Mouse (Mus musculus) CH12.LX (cell line): Measurements from ENCODE around the gene Slc16a2. TPM values are rescaled to one million over a fixed set of nuclear protein-coding genes. Genes with fewer than 3 reads are reported as not detected.

Source experiments
- DNase-seq: peaks from one replicate; pipeline ENCODE4 v3.0.0-alpha.2; 2013; ENCODE audit errors: extremely low read depth
- H3K27ac ChIP-seq: 2 replicates; pipeline ENCODE4 v1.5.1; 2012; ENCODE audit warnings: low read depth, mild to moderate bottlenecking, control low read depth, moderate library complexity; ENCODE audit not compliant: insufficient read depth
- H3K27me3 ChIP-seq: replicated peaks from 2 replicates; pipeline ENCODE3; 2012; ENCODE audit warnings: inconsistent platforms
- H3K36me3 ChIP-seq, 2 experiments: replicated peaks in 1 of 2; 2 replicates each; pipeline versions ENCODE3 to v1.6.1; 2012; ENCODE audit warnings: inconsistent platforms in 1 of 2, low read length in 1 of 2, mild to moderate bottlenecking in 1 of 2, mixed read lengths in 1 of 2, moderate library complexity in 1 of 2; ENCODE audit not compliant: control insufficient read depth in 1 of 2, insufficient read depth in 1 of 2
- H3K4me1 ChIP-seq, 2 experiments: 2 replicates each; pipeline ENCODE4 v1.6.1; 2012; ENCODE audit warnings: inconsistent platforms in 1 of 2, moderate library complexity in 1 of 2; ENCODE audit not compliant: insufficient read depth in 2 of 2, control insufficient read depth in 1 of 2
- H3K4me2 ChIP-seq: 2 replicates; pipeline ENCODE4 v1.6.1; 2012; ENCODE audit warnings: low read depth, mild to moderate bottlenecking, control low read depth; ENCODE audit not compliant: poor library complexity, insufficient read depth, severe bottlenecking
- H3K4me3 ChIP-seq, 3 experiments: fragments of 150-350 bp in 1 of 3; sonication (generic) in 1 of 3; replicated peaks in 1 of 3; 2 replicates each; pipeline versions ENCODE3 to v1.5.1; 2011 to 2012; ENCODE audit warnings: low read depth in 2 of 3, low read length in 2 of 3, mild to moderate bottlenecking in 2 of 3, moderate library complexity in 2 of 3, control low read depth in 1 of 3, improper control_type of control experiment in 1 of 3, inconsistent platforms in 1 of 3, mixed read lengths in 1 of 3; ENCODE audit not compliant: poor library complexity in 1 of 3
- H3K79me2 ChIP-seq: replicated peaks from 2 replicates; pipeline ENCODE4 v1.6.1; 2012; ENCODE audit warnings: mild to moderate bottlenecking, moderate library complexity; ENCODE audit not compliant: control insufficient read depth, poor library complexity, insufficient read depth, severe bottlenecking; ENCODE audit errors: extremely low read depth
- H3K9ac ChIP-seq: 2 replicates; pipeline ENCODE4 v1.6.1; 2012; ENCODE audit warnings: low read depth, mild to moderate bottlenecking, control low read depth, moderate library complexity; ENCODE audit not compliant: insufficient read depth
- H3K9me3 ChIP-seq: replicated peaks from 2 replicates; pipeline ENCODE3; 2012; ENCODE audit warnings: low read length, inconsistent platforms, mixed read lengths
- CHD1 ChIP-seq: IDR thresholded peaks from 2 replicates; pipeline ENCODE4 v1.6.1; 2012; ENCODE audit warnings: low read depth, low read length, improper control_type of control experiment, inconsistent platforms
- CTCF ChIP-seq, 2 experiments: IDR thresholded peaks in 1 of 2; conservative IDR thresholded peaks in 1 of 2; 2 replicates each; pipeline ENCODE4 v1.5.1; 2011 to 2012; ENCODE audit warnings: low read depth in 2 of 2, low read length in 2 of 2, improper control_type of control experiment in 1 of 2, inconsistent platforms in 1 of 2, mild to moderate bottlenecking in 1 of 2, moderate library complexity in 1 of 2
- ETS1 ChIP-seq: conservative IDR thresholded peaks from 2 replicates; pipeline ENCODE4 v1.6.1; 2012; ENCODE audit warnings: low read depth, mild to moderate bottlenecking, inconsistent platforms, low read length, improper control_type of control experiment, moderate library complexity
- GABPA ChIP-seq: IDR thresholded peaks from 2 replicates; pipeline ENCODE4 v1.6.1; 2012; ENCODE audit warnings: low read depth, low read length, improper control_type of control experiment, inconsistent platforms; ENCODE audit not compliant: insufficient replicate concordance
- JUN ChIP-seq: IDR thresholded peaks from 2 replicates; pipeline ENCODE4 v1.6.1; 2011; ENCODE audit warnings: low read depth, mild to moderate bottlenecking, low read length, improper control_type of control experiment, moderate library complexity; ENCODE audit not compliant: insufficient read depth
- KAT2A ChIP-seq: IDR thresholded peaks from 2 replicates; pipeline ENCODE4 v1.6.1; 2012; ENCODE audit warnings: low read length, improper control_type of control experiment, inconsistent platforms; ENCODE audit not compliant: insufficient replicate concordance
- MEF2A ChIP-seq: IDR thresholded peaks from 2 replicates; pipeline ENCODE4 v1.6.1; 2014; ENCODE audit warnings: low read depth, mild to moderate bottlenecking, inconsistent platforms, low read length, improper control_type of control experiment, borderline replicate concordance
- MYC ChIP-seq: IDR thresholded peaks from 2 replicates; pipeline ENCODE4 v1.6.1; 2011; ENCODE audit warnings: low read depth, mild to moderate bottlenecking, improper control_type of control experiment, low read length
- NELFE ChIP-seq: IDR thresholded peaks from 2 replicates; pipeline ENCODE4 v1.6.1; 2011; ENCODE audit warnings: low read depth, low read length, improper control_type of control experiment
- NRF1 ChIP-seq: IDR thresholded peaks from 2 replicates; pipeline ENCODE4 v1.6.1; 2014; ENCODE audit warnings: low read depth, mild to moderate bottlenecking, inconsistent platforms, low read length, improper control_type of control experiment, moderate library complexity
- POLR2AphosphoS2 ChIP-seq: IDR thresholded peaks from 2 replicates; pipeline ENCODE4 v1.6.1; 2011; ENCODE audit warnings: low read depth, low read length, improper control_type of control experiment
- RCOR1 ChIP-seq: conservative IDR thresholded peaks from 2 replicates; pipeline ENCODE4 v1.6.1; 2012; ENCODE audit warnings: low read depth, mild to moderate bottlenecking, inconsistent platforms, low read length, improper control_type of control experiment
- USF1 ChIP-seq: IDR thresholded peaks from 2 replicates; pipeline ENCODE4 v1.6.1; 2014; ENCODE audit warnings: low read depth, mild to moderate bottlenecking, inconsistent platforms, low read length, improper control_type of control experiment
- USF2 ChIP-seq: conservative IDR thresholded peaks from 2 replicates; pipeline ENCODE4 v1.6.1; 2011; ENCODE audit warnings: low read depth, low read length, improper control_type of control experiment
- ZMIZ1 ChIP-seq: IDR thresholded peaks from 2 replicates; pipeline ENCODE4 v1.6.1; 2012; ENCODE audit warnings: low read depth, mild to moderate bottlenecking, inconsistent platforms, low read length, improper control_type of control experiment
- ZNF384 ChIP-seq: IDR thresholded peaks from 2 replicates; pipeline ENCODE4 v1.6.1; 2012; ENCODE audit warnings: low read depth, low read length, improper control_type of control experiment, inconsistent platforms
- dilution Hi-C: fragments of 300-500 bp; cut with MboI; formaldehyde crosslinking; loops from 2 replicates; pipeline ENCODE4 v1.14.3; 2020; ENCODE audit warnings: low sequenced_read_pairs; ENCODE audit not compliant: extremely low pct_unique_long_range_greater_than_20kb, extremely low pct_ligation_motif_present
- in situ Hi-C: fragments of 300-500 bp; cut with MboI; formaldehyde crosslinking; loops from 3 replicates; pipeline ENCODE4 v1.14.3; 2019; ENCODE audit warnings: low sequenced_read_pairs, low pct_ligation_motif_present, low pct_unique_long_range_greater_than_20kb, mixed read lengths
- polyA plus RNA-seq: library from polyadenylated mRNA; unstranded; fragments of >175 nt; gene quantifications from 2 replicates; pipeline ENCODE4 v1.2.1, GENCODE M21; 2012; ENCODE audit warnings: low read depth; ENCODE audit not compliant: insufficient read length
- total RNA-seq, 2 experiments: library from RNA; depleted of rRNA; stranded (reverse); fragments of 300-350 nt in 1 of 2; fragments of >200 nt in 1 of 2; gene quantifications; 2 replicates each; pipeline ENCODE4 v1.2.3; 2012 to 2014

Slc16a2 gene
- total and polyA plus RNA-seq, 3 experiments, result 0.32 to 2.2 (median 0.42) TPM

DNA sequence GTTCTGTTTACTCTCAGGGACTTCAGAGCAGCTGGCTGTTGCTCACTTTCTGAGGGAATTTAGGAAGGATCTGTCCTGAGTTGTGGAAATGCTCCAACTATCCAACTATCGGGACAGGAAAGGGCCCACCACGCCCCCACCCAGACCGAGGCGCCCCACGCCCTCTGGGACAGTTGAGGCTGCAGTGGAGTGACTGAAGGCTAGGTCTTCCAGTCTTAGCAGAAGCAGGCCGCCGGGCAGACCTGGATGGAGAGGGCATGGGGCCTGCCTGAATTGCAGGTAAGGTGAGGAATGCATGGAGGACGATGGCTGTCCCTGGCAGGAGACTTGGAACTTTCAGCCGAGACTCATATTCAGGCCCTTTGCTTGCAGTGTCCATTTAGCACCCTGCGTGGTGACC is 127.4 kb downstream of the Slc16a2 start:
- Histone ChIP-seq H3K79me2 (no peaks in the 10 kb centered on the region), H3K27me3 (no peaks in the 10 kb centered on the region), H3K4me3 (no peak overlapping the region), H3K36me3 (no peaks in the 10 kb centered on the region), H3K9ac (no peak overlapping the region), H3K4me2 (no peak overlapping the region), H3K4me1 (peaks cover 4 to 9% of the 10 kb centered on the region in 2 experiments), H3K27ac (no peak overlapping the region), H3K9me3 (peaks cover 4% of the 10 kb centered on the region)
- dilution Hi-C loops (no loop called here), in situ Hi-C loops (loop anchor here (25.0 kb wide), 1 partner anchor 218 kb away; no protein-coding TSS in a partner anchor)
- DNase-seq, result no peak
- TF ChIP-seq USF1 (no peak), ETS1 (no peak), MYC (no peak), NELFE (no peak), CHD1 (no peak), GABPA (no peak), ZNF384 (no peak)

- dilution Hi-C loops (no loop called here), in situ Hi-C loops (loop anchor here (25.0 kb wide), 1 partner anchor 219 kb away; no protein-coding TSS in a partner anchor)
- H3K27me3 ChIP-seq, result no peaks in the 10 kb centered on the region
- no peak overlapping the region for H3K27ac ChIP-seq
- H3K9ac ChIP-seq, result no peak overlapping the region
- no peak for DNase-seq
- TF ChIP-seq MYC (no peak), NRF1 (no peak), KAT2A (no peak), ZMIZ1 (no peak), CTCF (conservative IDR thresholded peaks at IDR 0.05 in 1 of 2, IDR thresholded peaks at IDR 0.05 in 1 of 2; ENCODE audit: low read depth in 2 of 2, low read length in 2 of 2) (no peak), POLR2AphosphoS2 (no peak), RCOR1 (no peak), ETS1 (no peak), USF2 (no peak), MEF2A (no peak), JUN (no peak), ZNF384 (no peak)
- no peaks in the 10 kb centered on the region for H3K79me2 ChIP-seq
- no peaks in the 10 kb centered on the region for H3K36me3 ChIP-seq
- peaks cover 4 to 9% of the 10 kb centered on the region in 2 experiments for H3K4me1 ChIP-seq
- no peak overlapping the region for H3K4me3 ChIP-seq
- H3K4me2 ChIP-seq, result no peak overlapping the region
- peaks cover 4% of the 10 kb centered on the region for H3K9me3 ChIP-seq
Observed at GRCm38 (mm10) chrX:103692916-103693315, 128.9 kb downstream of the Slc16a2 start.
